Mouse (Mus musculus): ENCODE data around the gene B3galt6.

GRCm38 (mm10) chr4:155969043-155969653 is 23.3 kb downstream of the B3galt6 start:
- TF ChIP-seq CTCF (conservative IDR thresholded peaks at IDR 0.05; ENCODE audit: insufficient read depth, insufficient read length, low read depth, low read length) (no peak), POLR2A (IDR thresholded peaks at IDR 0.05; ENCODE audit: low read depth, low read length) (no peak)
